Mouse (Mus musculus) stomach, embryonic 16.5 days (tissue): ENCODE measurements around the gene Sik1. TPM values are rescaled to one million over a fixed set of nuclear protein-coding genes. Genes with fewer than 3 reads are reported as not detected.
"Not testable (repeated sequence)": the region's sequence is repeated elsewhere in the genome, so short reads cannot be mapped to it uniquely, and the experiment has no call there.

Experiments
- ATAC-seq: fragments of 200-750 bp; cut with Nextera tagmentation; 2 replicates; pipeline ENCODE4 v1.8.0; 2017; ENCODE audit warnings: moderate number of reproducible peaks, moderate TSS enrichment; ENCODE audit not compliant: insufficient read depth, low FRiP score
- H3K27ac ChIP-seq: fragments of 300-500 bp; sonication (generic); 2 replicates; pipeline ENCODE4 v1.5.1; 2014; ENCODE audit warnings: low read length
- H3K27me3 ChIP-seq: fragments of 300-500 bp; sonication (generic); 2 replicates; pipeline ENCODE4 v1.6.1; 2014; ENCODE audit warnings: low read length, control low read depth, mixed read lengths; ENCODE audit not compliant: control insufficient read depth, insufficient read depth
- H3K36me3 ChIP-seq: fragments of 300-500 bp; sonication (generic); 2 replicates; pipeline ENCODE4 v1.6.1; 2014; ENCODE audit warnings: low read length; ENCODE audit not compliant: control insufficient read depth, insufficient read depth
- H3K4me1 ChIP-seq: fragments of 300-500 bp; sonication (generic); 2 replicates; pipeline ENCODE4 v1.6.1; 2014; ENCODE audit warnings: low read length, control low read depth, mixed read lengths; ENCODE audit not compliant: control insufficient read depth, insufficient read depth
- H3K4me2 ChIP-seq: fragments of 300-500 bp; sonication (generic); 2 replicates; pipeline ENCODE4 v1.6.1; 2014; ENCODE audit warnings: low read depth, low read length, mixed read lengths
- H3K4me3 ChIP-seq: fragments of 300-500 bp; sonication (generic); replicated peaks from 2 replicates; pipeline ENCODE4 v1.5.1; 2014; ENCODE audit warnings: mild to moderate bottlenecking, low read length
- H3K9ac ChIP-seq: fragments of 300-500 bp; sonication (generic); 2 replicates; pipeline ENCODE4 v1.6.1; 2014; ENCODE audit warnings: low read length
- H3K9me3 ChIP-seq: fragments of 300-500 bp; sonication (generic); replicated peaks from 2 replicates; pipeline ENCODE4 v1.6.1; 2016; ENCODE audit warnings: low read length, control low read depth; ENCODE audit not compliant: control insufficient read depth
- WGBS: fragments of 180-500 bp; shearing (Covaris S2); extraction: QIAGEN DNeasy Blood & Tissue Kit; methylation state at CpG from one replicate; pipeline ENCODE4 v1.1.7; 2014; 5-methylcytosine and 5-hydroxymethylcytosine counted together
- polyA plus RNA-seq: library from polyadenylated mRNA; unstranded; fragments of >200 nt; fragmentation: Nextera tagmentation; extraction: Ambion mirVana; gene quantifications from 2 replicates; pipeline ENCODE4 v1.2.1, GENCODE M21; 2015

Gene Sik1
- polyA plus RNA-seq, 1 experiment from 2014 or later = 20.2 TPM

DNA sequence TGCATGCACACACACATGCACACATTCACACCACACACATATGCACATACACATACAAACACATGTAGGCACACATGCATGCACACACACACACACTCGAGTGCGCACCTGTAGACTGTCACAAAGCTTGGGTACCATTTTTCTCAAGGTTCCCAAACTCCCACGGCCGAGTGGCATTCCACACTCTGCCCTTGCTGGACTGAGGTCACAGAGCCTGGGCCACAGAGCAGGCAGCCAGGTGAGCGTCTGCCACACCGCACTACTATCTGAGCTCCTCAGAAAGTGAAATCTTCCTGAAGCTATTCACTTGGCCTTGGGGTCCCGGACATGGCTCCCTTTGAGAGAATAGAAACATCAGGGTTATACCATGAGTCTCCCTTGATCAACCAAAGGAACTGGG, 40.7 kb upstream of the Sik1 start:
- 77% methylated on average over 7 of the region's 7 CpGs for WGBS
- Histone ChIP-seq H3K27ac (peak overlapping the region; percentile 86), H3K4me1 (peaks cover 35% of the 10 kb centered on the region), H3K4me2 (no peak overlapping the region), H3K9ac (no peak overlapping the region), H3K9me3 (no peaks in the 10 kb centered on the region), H3K27me3 (no peaks in the 10 kb centered on the region), H3K36me3 (no peaks in the 10 kb centered on the region), H3K4me3 (no peak overlapping the region)
- ATAC-seq = no peak

- no peaks in the 10 kb centered on the region for H3K36me3 ChIP-seq
- H3K27me3 ChIP-seq = no peaks in the 10 kb centered on the region
- H3K4me2 ChIP-seq = no peak overlapping the region
- peak overlapping the region; percentile 88 for H3K27ac ChIP-seq
- WGBS = 61% methylated on average over 5 of the region's 5 CpGs
- no peaks in the 10 kb centered on the region for H3K9me3 ChIP-seq
- H3K4me1 ChIP-seq = peaks cover 56% of the 10 kb centered on the region
- H3K4me3 ChIP-seq = no peak overlapping the region
- no peak overlapping the region for H3K9ac ChIP-seq
- ATAC-seq = no peak
Observed at GRCm38 (mm10) chr17:31893371-31894060, 37.9 kb upstream of the Sik1 start.

DNA sequence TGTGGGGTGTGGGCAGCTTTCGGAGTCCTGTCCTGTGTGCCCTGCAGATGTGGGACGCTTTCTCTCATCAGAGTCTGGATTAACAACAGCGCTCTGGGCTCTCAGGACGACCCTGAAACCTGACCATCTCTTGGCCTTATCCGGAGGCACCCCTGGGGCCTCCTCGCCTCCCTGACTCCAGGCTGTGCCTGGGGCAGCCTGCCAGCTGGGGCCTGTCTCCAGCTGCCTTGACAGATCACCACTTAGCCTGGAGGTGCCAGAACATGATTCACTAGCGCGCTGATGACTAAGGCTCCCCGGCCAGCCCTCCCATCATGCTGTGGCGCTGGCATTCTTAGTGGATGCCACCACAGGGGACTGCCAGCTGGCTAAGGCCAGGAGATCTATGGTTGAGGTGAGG, 37.1 kb upstream of the Sik1 start:
- no peaks in the 10 kb centered on the region for H3K27me3 ChIP-seq
- peak overlapping the region; percentile 28 for H3K4me2 ChIP-seq
- 16% methylated on average over 10 of the region's 10 CpGs for WGBS
- peaks cover 56% of the 10 kb centered on the region for H3K4me1 ChIP-seq
- no peaks in the 10 kb centered on the region for H3K9me3 ChIP-seq
- ATAC-seq = peak; percentile 87
- no peak overlapping the region for H3K4me3 ChIP-seq
- no peak overlapping the region for H3K9ac ChIP-seq
- H3K27ac ChIP-seq = peak overlapping the region; percentile 88
- H3K36me3 ChIP-seq = no peaks in the 10 kb centered on the region

GRCm38 (mm10) chr17:31891858-31892257, 36.3 kb upstream of the Sik1 start:
- H3K27me3 ChIP-seq = no peaks in the 10 kb centered on the region
- H3K4me3 ChIP-seq = no peak overlapping the region
- peak overlapping the region; percentile 88 for H3K27ac ChIP-seq
- H3K4me1 ChIP-seq = peaks cover 47% of the 10 kb centered on the region
- WGBS = 36% methylated on average over 4 of the region's 4 CpGs
- H3K9ac ChIP-seq = peak overlapping the region; percentile 51; the same call in 1 of the 2 replicates
- H3K4me2 ChIP-seq = no peak overlapping the region
- peak; percentile 15; the same call in 1 of the 2 replicates for ATAC-seq
- H3K9me3 ChIP-seq = no peaks in the 10 kb centered on the region
- no peaks in the 10 kb centered on the region for H3K36me3 ChIP-seq

- peak overlapping the region; percentile 53; the same call in 1 of the 2 replicates for H3K27ac ChIP-seq
- no peak for ATAC-seq
- WGBS = 13% methylated on average over 2 of the region's 2 CpGs
- H3K4me2 ChIP-seq = no peak overlapping the region
- H3K36me3 ChIP-seq = no peaks in the 10 kb centered on the region
- peak overlapping the region; percentile 23; the same call in 1 of the 2 replicates for H3K9ac ChIP-seq
- no peaks in the 10 kb centered on the region for H3K9me3 ChIP-seq
- H3K4me3 ChIP-seq = no peak overlapping the region
- peaks cover 47% of the 10 kb centered on the region for H3K4me1 ChIP-seq
- no peaks in the 10 kb centered on the region for H3K27me3 ChIP-seq
Observed at GRCm38 (mm10) chr17:31890311-31890951, 34.8 kb upstream of the Sik1 start.

DNA sequence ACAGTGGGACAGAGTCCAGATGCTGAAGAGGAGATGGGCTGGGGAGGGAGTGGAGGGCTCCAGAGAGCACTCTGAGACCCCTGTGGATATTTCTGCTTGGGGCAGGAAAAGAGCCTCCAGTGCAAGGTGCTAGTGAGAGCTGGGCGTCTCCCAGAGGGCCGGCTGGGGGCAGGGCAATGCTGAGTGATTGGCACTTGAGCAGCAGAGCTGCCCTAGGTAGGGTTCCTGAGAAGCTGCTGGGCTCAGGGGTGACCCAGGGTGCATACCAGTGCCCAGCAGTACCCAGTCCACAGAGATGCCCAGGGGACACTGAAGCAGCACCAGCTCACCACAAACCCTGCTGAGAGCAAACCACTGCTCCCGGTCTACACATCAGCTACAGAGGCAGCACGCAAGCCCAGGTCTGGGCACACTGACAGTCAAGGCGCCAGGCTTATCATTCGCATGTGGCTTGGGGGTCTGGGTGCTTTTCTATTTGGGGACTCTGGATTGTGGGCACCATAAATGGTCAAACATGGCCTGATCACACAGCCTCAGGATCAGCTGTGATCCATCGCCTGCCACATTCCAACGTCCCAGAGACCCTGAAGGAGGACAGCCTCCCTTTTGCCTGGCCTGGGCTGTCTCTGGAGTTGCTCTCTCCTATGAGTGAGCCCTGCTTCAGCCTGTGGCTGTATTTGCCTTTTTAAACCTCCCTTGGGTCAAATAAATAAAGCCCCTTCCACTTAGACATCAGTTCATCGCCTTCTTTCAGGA, 34.0 kb upstream of the Sik1 start:
- peak overlapping the region; percentile 53; the same call in 1 of the 2 replicates for H3K27ac ChIP-seq
- no peak overlapping the region for H3K4me3 ChIP-seq
- no peaks in the 10 kb centered on the region for H3K9me3 ChIP-seq
- peak overlapping the region; percentile 23; the same call in 1 of the 2 replicates for H3K9ac ChIP-seq
- H3K36me3 ChIP-seq = no peaks in the 10 kb centered on the region
- H3K4me2 ChIP-seq = no peak overlapping the region
- no peaks in the 10 kb centered on the region for H3K27me3 ChIP-seq
- peak; percentile 20 for ATAC-seq
- WGBS = 50% methylated on average over 9 of the region's 9 CpGs
- peaks cover 47% of the 10 kb centered on the region for H3K4me1 ChIP-seq

- no peak for ATAC-seq
- no peak overlapping the region for H3K4me3 ChIP-seq
- H3K4me2 ChIP-seq = no peak overlapping the region
- no peak overlapping the region for H3K27ac ChIP-seq
- H3K4me1 ChIP-seq = peaks cover 45% of the 10 kb centered on the region
- H3K36me3 ChIP-seq = no peaks in the 10 kb centered on the region
- no peak overlapping the region for H3K9ac ChIP-seq
- no peaks in the 10 kb centered on the region for H3K27me3 ChIP-seq
- H3K9me3 ChIP-seq = no peaks in the 10 kb centered on the region
- 50% methylated on average over 6 of the region's 6 CpGs for WGBS
Observed at GRCm38 (mm10) chr17:31888540-31888939, 32.9 kb upstream of the Sik1 start.

DNA sequence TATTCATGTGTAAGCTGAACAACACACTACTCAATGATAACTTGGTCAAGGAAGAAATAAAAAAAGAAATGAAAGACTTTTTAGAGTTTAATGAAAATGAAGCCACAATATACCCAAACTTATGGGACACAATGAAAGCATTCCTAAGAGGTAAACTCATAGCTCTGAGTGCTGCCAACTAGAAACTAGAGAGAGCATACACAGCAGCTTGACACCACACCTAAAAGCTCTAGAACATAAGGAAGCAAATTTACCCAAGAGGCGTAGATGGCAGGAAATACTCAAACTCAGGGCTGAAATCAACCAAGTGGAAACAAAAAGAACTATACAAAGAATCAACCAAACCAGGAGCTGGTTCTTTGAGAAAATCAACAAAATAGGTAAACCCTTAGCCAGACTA, 29.1 kb upstream of the Sik1 start:
- not testable (repeated sequence) for H3K4me2 ChIP-seq, H3K4me1 ChIP-seq, H3K36me3 ChIP-seq, H3K9me3 ChIP-seq, H3K27ac ChIP-seq, H3K4me3 ChIP-seq, ATAC-seq, H3K27me3 ChIP-seq, H3K9ac ChIP-seq
- 69% methylated on average over 1 of the region's 1 CpGs for WGBS

GRCm38 (mm10) chr17:31879406-31879805, 23.8 kb upstream of the Sik1 start:
- no peaks in the 10 kb centered on the region for H3K9me3 ChIP-seq
- ATAC-seq = no peak
- H3K27ac ChIP-seq = no peak overlapping the region
- H3K4me2 ChIP-seq = no peak overlapping the region
- WGBS = 75% methylated on average over 10 of the region's 10 CpGs
- no peak overlapping the region for H3K4me3 ChIP-seq
- H3K27me3 ChIP-seq = no peaks in the 10 kb centered on the region
- no peak overlapping the region for H3K9ac ChIP-seq
- no peaks in the 10 kb centered on the region for H3K36me3 ChIP-seq
- H3K4me1 ChIP-seq = peaks cover 14% of the 10 kb centered on the region
